Mouse (Mus musculus) stomach, adult 2 months (tissue): ENCODE measurements around the gene Tas2r135. TPM values are rescaled to one million over a fixed set of nuclear protein-coding genes. Genes with fewer than 3 reads are reported as not detected.

Experiments used
- polyA plus RNA-seq: library from polyadenylated mRNA; depleted of rRNA; stranded (reverse); fragments of >200 nt; gene quantifications from 2 replicates; pipeline ENCODE4 v1.2.3, GENCODE M21; 2012; rRNA removed

Tas2r135 gene
- polyA plus RNA-seq = not detected in 2 replicates

DNA sequence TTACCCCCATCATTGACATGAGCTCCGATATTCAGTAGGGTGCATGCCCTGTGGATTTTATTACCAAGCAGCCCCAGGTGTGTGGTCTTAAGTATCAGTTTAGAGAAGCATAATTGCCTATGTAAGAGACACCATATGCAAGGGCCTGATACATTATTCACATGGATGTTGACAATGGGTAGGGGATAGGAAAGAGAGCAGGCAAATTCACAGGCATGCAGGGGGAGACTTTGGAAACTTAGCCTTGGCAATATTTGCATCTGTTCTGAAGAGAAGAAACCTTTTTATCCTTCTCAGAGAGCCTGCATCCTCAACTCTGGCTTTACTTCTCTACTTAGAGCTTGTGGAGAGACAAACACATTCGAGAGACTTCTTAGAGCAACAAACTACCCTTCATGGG is at the start of gene Tas2r135:
Gene Tas2r135 (plus strand): TSS at position 301 of the 400 bp plus-strand sequence.

GRCm38 (mm10) chr6:42372816-42373547 is 32.3 kb upstream of the Tas2r135 start, which contains the start of gene Epha1:
Gene Epha1, minus strand, starts transcription at chr6:42373268.

DNA sequence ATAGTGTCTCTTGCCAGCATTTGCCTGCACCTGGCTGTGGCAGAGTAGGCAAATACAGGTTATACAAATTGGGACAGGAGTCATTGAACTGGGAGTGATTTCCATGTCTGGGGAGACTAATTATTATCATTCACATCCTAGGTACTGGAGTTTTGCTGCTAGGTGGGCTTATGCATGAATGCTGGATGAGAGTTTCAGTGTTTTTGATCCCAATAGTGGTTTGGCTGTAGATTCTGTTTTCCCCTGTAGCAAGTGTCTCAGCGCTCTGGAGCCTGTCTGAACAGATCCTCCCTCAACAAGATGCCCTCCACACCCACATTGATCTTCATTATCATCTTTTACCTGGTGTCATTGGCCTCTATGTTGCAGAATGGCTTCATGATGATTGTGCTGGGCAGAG is 5.3 kb upstream of the Tas2r135 start, which contains the start of gene Tas2r143:
Gene Tas2r143 (plus strand): TSS at position 301 of the 400 bp plus-strand sequence.

DNA sequence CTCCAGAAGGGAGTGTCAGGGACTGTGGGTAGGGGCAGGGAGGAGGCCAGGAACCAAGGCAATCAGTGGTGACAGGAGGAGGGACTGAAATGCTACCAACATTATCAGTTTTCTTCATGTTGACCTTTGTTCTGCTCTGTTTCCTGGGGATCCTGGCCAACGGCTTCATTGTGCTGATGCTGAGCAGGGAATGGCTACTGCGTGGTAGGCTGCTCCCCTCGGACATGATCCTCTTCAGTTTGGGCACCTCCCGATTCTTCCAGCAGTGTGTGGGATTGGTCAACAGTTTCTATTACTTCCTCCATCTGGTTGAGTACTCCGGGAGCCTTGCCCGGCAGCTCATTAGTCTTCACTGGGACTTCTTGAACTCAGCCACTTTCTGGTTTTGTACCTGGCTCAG is 29.2 kb downstream of the Tas2r135 start, which contains the start of gene Tas2r126:
Gene Tas2r126 (plus strand): TSS at position 90 of the 400 bp plus-strand sequence.

Other genes with a start within 250 kb of the Tas2r135 start
- not detected in 2 replicates for gene Tas2r144, start 190.1 kb upstream of the Tas2r135 start, polyA plus RNA-seq
- 16.7 and 24.8 TPM in 2 replicates for gene Gstk1, start 159.5 kb upstream of the Tas2r135 start, polyA plus RNA-seq
- 11.0 and 11.8 TPM in 2 replicates for gene Tmem139, start 143.5 kb upstream of the Tas2r135 start, polyA plus RNA-seq
- 10.0 and 18.8 TPM in 2 replicates for gene Casp2, start 140.4 kb upstream of the Tas2r135 start, polyA plus RNA-seq
- 0.29 and 0.65 TPM in 2 replicates for gene Clcn1, start 118.7 kb upstream of the Tas2r135 start, polyA plus RNA-seq
- 0.09 and 0.14 TPM in 2 replicates for gene Fam131b, start 80.8 kb upstream of the Tas2r135 start, polyA plus RNA-seq
- gene Zyx, start 55.8 kb upstream of the Tas2r135 start, polyA plus RNA-seq = 107 and 152 TPM in 2 replicates
- gene Epha1, start 32.2 kb upstream of the Tas2r135 start, polyA plus RNA-seq = 10.1 and 11.7 TPM in 2 replicates
- 0.12 TPM in 1 of 2 replicates, not detected in the other for gene Tas2r143, start 5.2 kb upstream of the Tas2r135 start, polyA plus RNA-seq
- gene Tas2r126, start 29.1 kb downstream of the Tas2r135 start, polyA plus RNA-seq = 0.06 and 0.11 TPM in 2 replicates
- not detected in 2 replicates for gene Olfr458, start 59.8 kb downstream of the Tas2r135 start, polyA plus RNA-seq
- not detected in 2 replicates for gene Olfr457, start 70.9 kb downstream of the Tas2r135 start, polyA plus RNA-seq
- not detected in 2 replicates for gene Olfr456, start 81.8 kb downstream of the Tas2r135 start, polyA plus RNA-seq
- gene Olfr455, start 142.2 kb downstream of the Tas2r135 start, polyA plus RNA-seq = not detected in 2 replicates
- not detected in 2 replicates for gene Tcaf3, start 192.3 kb downstream of the Tas2r135 start, polyA plus RNA-seq
- gene Tcaf2, start 239.8 kb downstream of the Tas2r135 start, polyA plus RNA-seq = 2.4 and 3.3 TPM in 2 replicates